Mouse (Mus musculus) testis, adult 2 months (tissue): Measurements from ENCODE around the gene Rps6kb1. TPM values are rescaled to one million over a fixed set of nuclear protein-coding genes. Genes with fewer than 3 reads are reported as not detected.

ENCODE experiments used
- H3K27ac ChIP-seq: fragments of 200-500 bp; 2 replicates; pipeline ENCODE4 v1.5.1; 2012; ENCODE audit warnings: low read depth, low read length; ENCODE audit not compliant: control insufficient read depth, insufficient read depth
- H3K27me3 ChIP-seq: fragments of 200-500 bp; 2 replicates; pipeline ENCODE4 v1.6.1; 2012; ENCODE audit warnings: mild to moderate bottlenecking, low read length, moderate library complexity; ENCODE audit not compliant: control insufficient read depth, insufficient read depth
- H3K36me3 ChIP-seq: fragments of 200-500 bp; 2 replicates; pipeline ENCODE4 v1.6.1; 2012; ENCODE audit warnings: mild to moderate bottlenecking, low read length; ENCODE audit not compliant: control insufficient read depth, insufficient read depth
- H3K4me1 ChIP-seq: fragments of 200-500 bp; 2 replicates; pipeline ENCODE4 v1.6.1; 2012; ENCODE audit warnings: low read length; ENCODE audit not compliant: control insufficient read depth, insufficient read depth
- H3K4me3 ChIP-seq: fragments of 200-500 bp; 2 replicates; pipeline ENCODE4 v1.5.1; 2012; ENCODE audit warnings: low read depth, mild to moderate bottlenecking, low read length, moderate library complexity, mixed read lengths; ENCODE audit not compliant: control insufficient read depth
- CTCF ChIP-seq: fragments of 200-500 bp; IDR thresholded peaks from 2 replicates; pipeline ENCODE4 v1.5.1; 2012; ENCODE audit warnings: low read depth, mild to moderate bottlenecking, inconsistent platforms, low read length, moderate library complexity; ENCODE audit not compliant: control insufficient read depth, insufficient read depth, insufficient replicate concordance
- POLR2A ChIP-seq: fragments of 200-500 bp; IDR thresholded peaks from 2 replicates; pipeline ENCODE4 v1.6.1; 2012; ENCODE audit warnings: low read depth, mild to moderate bottlenecking, inconsistent platforms, low read length, moderate library complexity; ENCODE audit not compliant: control insufficient read depth
- polyA plus RNA-seq: library from polyadenylated mRNA; depleted of rRNA; stranded (reverse); fragments of >200 nt; gene quantifications from 2 replicates; pipeline ENCODE4 v1.2.3, GENCODE M21; 2012

Gene Rps6kb1
- polyA plus RNA-seq, 1 experiment = 4.1 TPM

GRCm38 (mm10) chr11:86547412-86547811 is 2.8 kb upstream of the Rps6kb1 start:
- no peak overlapping the region for H3K4me3 ChIP-seq
- H3K27ac ChIP-seq = no peak overlapping the region
- peaks cover 7% of the 10 kb centered on the region for H3K4me1 ChIP-seq
- TF ChIP-seq POLR2A = no peak
- TF ChIP-seq CTCF = no peak
- H3K36me3 ChIP-seq = peaks cover 2% of the 10 kb centered on the region; the same call in 1 of the 2 replicates
- H3K27me3 ChIP-seq = no peaks in the 10 kb centered on the region

- H3K4me1 ChIP-seq = peaks cover 7% of the 10 kb centered on the region
- TF ChIP-seq POLR2A = no peak
- TF ChIP-seq CTCF = no peak
- peak overlapping the region; percentile 92 for H3K4me3 ChIP-seq
- peak overlapping the region; percentile 87; the same call in 1 of the 2 replicates for H3K27ac ChIP-seq
- H3K27me3 ChIP-seq = no peaks in the 10 kb centered on the region
- H3K36me3 ChIP-seq = no peaks in the 10 kb centered on the region; the same call in 1 of the 2 replicates
Measured at GRCm38 (mm10) chr11:86545556-86545955, 951 bp upstream of the Rps6kb1 start.

GRCm38 (mm10) chr11:86543960-86544638 is 506 bp downstream of the Rps6kb1 start:
- Histone ChIP-seq H3K27ac (peak overlapping the region; percentile 81), H3K4me1 (peaks cover 7% of the 10 kb centered on the region), H3K27me3 (no peaks in the 10 kb centered on the region), H3K36me3 (no peaks in the 10 kb centered on the region; the same call in 1 of the 2 replicates), H3K4me3 (peak overlapping the region; percentile 92)
- no peak for TF ChIP-seq POLR2A
- TF ChIP-seq CTCF = no peak

GRCm38 (mm10) chr11:86542851-86543250 is 1.8 kb downstream of the Rps6kb1 start:
- H3K27ac ChIP-seq = 0 out of 2 replicates have a peak overlapping the region, but pooled peaks have one; percentile 29
- H3K4me1 ChIP-seq = peaks cover 7% of the 10 kb centered on the region
- no peak overlapping the region for H3K4me3 ChIP-seq
- H3K27me3 ChIP-seq = no peaks in the 10 kb centered on the region
- no peaks in the 10 kb centered on the region for H3K36me3 ChIP-seq
- TF ChIP-seq CTCF (no peak), POLR2A (no peak)

- Histone ChIP-seq H3K27me3 (no peaks in the 10 kb centered on the region), H3K4me3 (no peak overlapping the region), H3K36me3 (no peaks in the 10 kb centered on the region), H3K27ac (no peak overlapping the region), H3K4me1 (peaks cover 2% of the 10 kb centered on the region)
- TF ChIP-seq POLR2A (no peak), CTCF (no peak)
Measured at GRCm38 (mm10) chr11:86540476-86540845, 4.1 kb downstream of the Rps6kb1 start.

- Histone ChIP-seq H3K36me3 (no peaks in the 10 kb centered on the region), H3K27ac (no peak overlapping the region), H3K4me1 (peaks cover 2% of the 10 kb centered on the region; the same call in 1 of the 2 replicates), H3K27me3 (no peaks in the 10 kb centered on the region), H3K4me3 (no peak overlapping the region)
- TF ChIP-seq CTCF (no peak), POLR2A (no peak)
Measured at GRCm38 (mm10) chr11:86539716-86540475, 4.7 kb downstream of the Rps6kb1 start.

GRCm38 (mm10) chr11:86538786-86539185 is 5.8 kb downstream of the Rps6kb1 start:
- no peak overlapping the region for H3K4me3 ChIP-seq
- TF ChIP-seq POLR2A (no peak), CTCF (no peak)
- H3K36me3 ChIP-seq = peaks cover 1% of the 10 kb centered on the region; the same call in 1 of the 2 replicates
- H3K4me1 ChIP-seq = peaks cover under 1% of the 10 kb centered on the region; the same call in 1 of the 2 replicates
- no peaks in the 10 kb centered on the region for H3K27me3 ChIP-seq
- no peak overlapping the region for H3K27ac ChIP-seq
